Mouse (Mus musculus) layer of hippocampus, adult 11-12 months (tissue): ENCODE results near the gene Dock9.

Experiments used
- DNase-seq: peaks from one replicate; pipeline ENCODE4 v3.0.0; 2022; ENCODE audit warnings: low spot score

The Dock9 gene

DNA sequence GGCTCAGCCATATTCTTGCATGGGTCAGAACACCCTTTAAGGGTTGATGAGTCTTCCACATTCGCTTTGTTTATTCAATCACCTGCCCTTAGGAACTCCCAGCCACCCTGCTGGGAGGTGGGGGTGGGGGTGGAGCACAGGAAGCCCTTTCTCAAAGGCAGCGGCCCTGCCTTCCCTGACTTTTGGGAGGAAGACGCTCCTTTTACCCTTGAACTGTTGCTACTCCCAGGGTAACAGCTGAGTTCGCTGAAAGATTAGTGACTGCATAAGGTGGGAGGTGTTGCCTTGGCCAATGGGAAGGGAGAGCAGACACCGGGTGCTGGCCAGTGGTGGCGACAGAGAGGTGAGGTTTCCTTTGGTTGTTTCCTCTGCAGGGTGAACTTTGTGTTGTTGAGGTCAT, 291.3 kb downstream of the Dock9 start:
- no peak for DNase-seq

DNA sequence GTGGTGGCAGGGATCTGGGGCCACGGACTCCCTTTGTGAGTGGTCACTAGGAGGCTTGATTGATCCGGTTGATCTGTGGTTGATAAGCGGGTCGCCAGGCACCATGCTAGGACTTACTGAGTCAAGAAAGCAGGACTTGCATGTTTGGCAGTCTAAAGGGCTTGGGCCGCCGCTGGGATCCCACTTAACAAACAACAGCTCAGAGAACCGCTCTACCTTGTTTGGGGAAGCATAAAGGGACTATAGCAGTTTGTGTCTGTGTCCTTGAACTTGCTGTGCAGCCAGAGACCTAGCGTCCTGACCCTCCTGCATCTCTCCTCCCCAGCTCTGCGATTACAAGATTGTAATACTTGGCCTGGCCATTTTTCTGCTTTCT, 292.2 kb downstream of the Dock9 start:
- DNase-seq = no peak

DNA sequence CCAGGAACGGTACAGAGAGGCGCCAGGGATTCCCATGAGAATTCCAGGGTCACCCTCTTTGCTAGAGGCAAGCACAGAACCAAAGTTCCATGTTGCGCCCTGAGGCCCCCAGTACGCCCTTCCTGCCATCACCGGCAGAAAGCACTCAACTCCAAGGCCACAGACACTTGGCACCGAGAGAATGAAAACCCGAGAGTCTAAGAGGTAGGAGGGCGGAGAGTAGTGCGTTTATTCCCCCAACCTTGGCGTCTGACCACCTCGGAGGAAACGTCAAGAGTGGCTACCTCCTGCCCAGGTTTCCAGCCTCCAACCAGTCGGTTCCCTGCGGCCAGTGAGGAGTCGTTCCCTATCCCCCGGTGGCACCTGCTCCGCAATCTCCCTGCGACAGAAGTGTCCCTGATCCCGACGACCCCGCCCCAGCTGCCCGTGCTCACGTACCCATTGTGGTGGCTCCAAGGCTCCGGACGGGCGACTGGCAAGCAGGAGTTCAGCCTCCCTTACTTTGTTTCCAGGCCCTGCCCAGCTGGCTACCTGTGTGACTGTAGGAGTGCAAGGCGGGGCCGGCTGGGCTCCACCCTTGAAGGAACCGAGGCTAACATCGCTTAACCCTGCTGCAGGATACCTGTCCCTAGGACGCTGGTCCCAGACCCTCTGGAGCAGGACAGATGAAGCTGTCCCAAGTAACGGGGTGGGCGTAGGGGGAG, 292.7 kb downstream of the Dock9 start, which contains the start of gene Slc15a1:
Gene Slc15a1, minus strand, starts transcription at position 472 of the 704 bp plus-strand sequence.
- no peak for DNase-seq

DNA sequence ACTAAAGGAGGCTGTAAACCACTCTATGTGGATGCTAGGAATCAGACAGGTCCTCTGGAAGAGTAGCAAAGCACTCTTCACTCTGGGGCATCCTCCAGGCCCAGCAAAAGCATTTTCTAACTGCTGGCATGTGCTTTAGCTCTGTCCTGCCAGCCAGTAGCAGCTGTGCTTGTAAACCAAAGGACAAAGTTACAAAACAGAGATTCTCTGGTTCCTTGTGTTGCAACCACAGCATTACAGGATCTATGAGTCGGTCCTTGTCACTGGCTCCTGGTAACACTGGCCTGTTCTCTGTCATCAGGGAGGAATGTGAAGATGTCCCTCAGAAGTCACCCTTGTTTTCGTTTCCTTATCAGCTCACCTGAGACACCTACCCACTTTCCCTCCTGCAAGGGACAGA, 297.1 kb downstream of the Dock9 start:
- DNase-seq = no peak

DNA sequence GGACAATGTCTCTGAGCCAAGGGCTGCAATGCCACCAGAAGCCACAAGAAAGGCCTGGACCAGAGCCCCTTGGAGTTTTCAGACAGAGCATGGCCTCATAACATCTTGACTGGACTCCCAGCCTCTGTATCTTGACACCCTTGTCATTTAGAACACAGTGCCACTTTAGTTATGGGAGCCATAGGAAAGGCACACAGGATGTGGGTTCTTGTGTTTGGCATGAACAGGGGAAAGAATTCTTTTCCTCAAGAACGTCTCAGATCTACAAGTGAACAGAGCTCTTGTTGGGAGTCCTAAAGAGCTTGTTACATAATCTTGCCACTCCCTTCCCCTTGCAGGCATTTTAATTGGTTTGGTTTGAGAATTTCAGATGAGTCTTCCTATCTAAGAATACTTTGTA, 297.9 kb downstream of the Dock9 start:
- DNase-seq = no peak

DNA sequence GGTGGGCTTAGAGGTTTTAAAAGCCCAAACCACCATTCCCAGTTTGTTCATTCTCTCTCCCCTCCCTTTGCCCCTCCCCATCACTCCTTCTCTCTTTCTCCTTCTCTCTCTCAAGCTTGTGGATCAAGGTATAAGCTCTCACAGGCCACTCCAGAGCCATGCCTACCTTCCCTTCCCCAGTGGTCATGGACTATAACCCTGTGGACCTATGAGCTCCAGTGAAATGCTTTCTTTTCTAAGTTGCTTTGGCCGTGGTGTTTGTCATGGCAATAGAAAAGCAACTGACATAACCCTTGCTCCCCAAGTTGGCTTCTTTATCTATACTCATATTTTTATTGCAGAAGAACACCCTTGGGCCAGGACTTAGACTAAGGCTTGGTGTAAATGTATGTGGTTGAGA, 299.8 kb downstream of the Dock9 start:
- no peak for DNase-seq

DNA sequence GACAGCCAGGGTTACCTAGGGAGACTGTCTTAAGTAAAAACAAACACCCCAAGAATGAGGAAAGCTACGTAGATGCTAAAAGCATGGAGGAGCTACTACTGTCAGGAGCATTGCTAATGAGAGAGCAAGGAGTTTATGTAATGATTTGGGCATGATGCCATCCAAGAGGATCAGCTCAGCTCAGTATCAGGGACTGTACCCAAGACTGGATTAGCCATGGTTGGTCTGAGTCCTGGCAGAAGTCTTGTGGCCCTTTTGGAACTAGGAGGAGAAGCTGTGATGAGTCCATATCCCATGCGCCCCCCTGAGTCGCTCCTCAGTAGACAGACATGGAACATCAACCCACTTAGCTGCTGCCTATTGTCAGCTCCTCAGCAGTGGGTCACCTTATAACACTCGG, 301.9 kb downstream of the Dock9 start:
- no peak for DNase-seq

DNA sequence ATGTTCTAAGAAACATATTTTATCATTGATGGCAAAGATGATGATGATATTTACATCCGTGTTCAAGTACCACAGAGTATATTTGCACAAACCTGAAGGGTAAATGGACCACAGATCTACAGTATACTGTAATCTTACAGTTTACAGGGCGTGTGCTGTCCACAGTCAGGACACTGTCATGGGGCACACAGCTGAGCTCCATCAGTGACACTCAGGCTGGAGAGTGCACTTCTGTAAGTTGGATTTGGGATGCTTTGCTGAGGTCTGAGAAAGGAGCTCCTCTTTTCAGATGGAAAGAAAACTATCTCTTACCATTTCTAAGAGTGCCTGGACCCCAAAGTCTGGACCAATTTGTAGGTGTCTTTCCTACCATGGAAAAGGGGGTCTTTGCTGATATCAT, 302.5 kb downstream of the Dock9 start:
- DNase-seq = no peak

DNA sequence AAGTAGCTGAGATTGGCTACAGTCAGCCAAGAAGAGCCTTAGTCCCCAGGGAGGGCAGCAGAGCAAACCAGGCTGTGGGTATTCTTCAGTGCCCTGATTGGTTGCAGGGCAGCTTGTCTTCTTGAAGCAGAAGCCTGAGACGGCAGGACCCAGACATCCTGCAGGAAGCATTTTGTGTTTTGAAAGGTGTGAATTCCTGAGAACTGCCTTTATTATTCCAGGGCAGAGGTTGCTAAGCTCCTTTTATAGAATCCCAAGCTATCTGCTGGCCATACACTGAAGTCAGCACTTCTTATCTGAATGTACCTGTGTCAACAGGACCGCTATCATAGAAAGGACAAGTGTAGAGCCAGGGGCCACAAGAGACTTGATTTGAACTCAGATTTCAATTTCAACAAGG, 303.4 kb downstream of the Dock9 start:
- DNase-seq = no peak

DNA sequence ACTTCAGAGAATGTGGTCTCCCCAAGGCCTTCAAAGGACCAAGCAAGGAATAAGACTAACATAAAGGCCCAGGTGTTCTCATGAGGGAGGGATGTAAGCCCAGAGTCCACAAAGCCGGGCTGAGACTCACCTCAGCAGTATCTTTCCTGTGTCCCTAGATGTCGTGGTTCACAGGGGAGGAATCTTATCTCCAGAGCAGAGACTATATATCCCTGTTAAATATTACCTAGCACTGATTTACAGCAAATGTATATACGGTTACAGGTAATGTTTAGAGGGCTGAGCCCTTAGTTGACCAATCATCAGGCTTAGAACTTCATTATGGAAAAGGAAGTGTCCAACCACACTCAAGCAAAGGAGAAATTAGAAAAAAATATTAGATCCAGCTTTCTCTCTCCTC, 303.9 kb downstream of the Dock9 start:
- DNase-seq = no peak

DNA sequence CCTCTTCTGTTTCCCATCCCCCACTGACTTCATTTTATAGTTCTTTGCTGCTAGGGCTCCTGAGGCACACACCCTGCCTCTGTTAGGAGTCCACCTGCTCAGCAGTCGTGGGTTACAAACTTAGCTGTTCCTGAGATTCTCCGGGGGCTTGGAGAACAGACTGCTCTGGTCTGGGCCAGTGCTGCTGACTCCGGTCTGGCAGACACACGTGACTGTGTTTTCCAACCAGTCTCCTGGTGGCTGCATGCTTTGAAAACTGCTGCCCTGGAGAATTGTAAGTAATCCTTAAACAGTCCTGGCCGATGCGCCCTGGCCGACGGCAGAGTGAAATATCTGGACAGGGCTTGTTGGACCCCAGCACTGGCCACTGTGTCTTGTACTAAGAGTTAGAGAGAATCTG, 305.3 kb downstream of the Dock9 start:
- no peak for DNase-seq
